Mouse (Mus musculus) Muller cell, postnatal 12 days (primary cell): ENCODE data around the gene Epha4.
A peak's percentile ranks its signal among the peaks of the same experiment; 100 is the strongest.

Experiments
- DNase-seq: peaks from one replicate; pipeline ENCODE4 v3.0.0-alpha.2; 2015; ENCODE audit errors: inconsistent ontology term

Gene Epha4

GRCm38 (mm10) chr1:77446438-77446837 lies 68.5 kb downstream of the Epha4 start:
- DNase-seq: no peak

GRCm38 (mm10) chr1:77444648-77445047 lies 70.2 kb downstream of the Epha4 start:
- DNase-seq: no peak

DNA sequence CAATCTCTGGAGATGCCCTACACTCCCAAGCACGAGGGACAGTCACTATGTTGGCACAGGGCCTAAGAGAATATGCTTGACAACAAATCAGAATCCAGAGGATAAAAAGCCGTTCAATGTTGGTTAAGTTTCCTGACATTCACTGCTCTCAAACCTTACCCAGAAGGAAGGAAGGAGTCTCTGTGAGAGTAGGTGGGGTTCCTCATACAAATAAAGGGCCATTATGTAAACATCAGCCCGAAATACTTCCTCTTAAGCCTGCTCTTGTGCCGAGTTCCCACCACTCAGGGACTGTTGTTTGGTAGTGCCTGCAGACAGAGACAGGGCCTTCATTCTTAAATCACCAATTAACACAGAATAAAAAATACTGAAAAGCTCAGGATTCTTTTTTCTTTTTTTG lies 72.9 kb downstream of the Epha4 start:
- DNase-seq: no peak

DNA sequence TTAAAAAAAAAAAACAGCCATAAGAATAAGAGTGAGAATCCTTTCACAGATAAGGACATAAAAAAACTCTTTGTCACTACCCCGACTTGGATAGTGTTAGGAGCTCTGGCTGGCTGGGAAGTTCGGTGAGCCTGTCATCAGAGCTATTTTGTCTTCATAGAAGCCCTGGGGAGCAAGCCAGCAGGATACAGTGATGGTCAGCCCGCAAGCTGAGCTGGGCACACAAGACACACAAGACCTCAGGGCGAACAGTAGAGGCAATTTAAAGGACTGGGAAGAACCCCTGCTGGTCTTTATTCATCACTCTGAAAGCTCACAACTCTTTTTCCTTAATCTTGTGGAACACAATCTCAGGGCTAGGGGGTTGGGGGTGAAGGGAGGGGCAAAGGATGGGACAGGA lies 73.5 kb downstream of the Epha4 start:
- no peak for DNase-seq

DNA sequence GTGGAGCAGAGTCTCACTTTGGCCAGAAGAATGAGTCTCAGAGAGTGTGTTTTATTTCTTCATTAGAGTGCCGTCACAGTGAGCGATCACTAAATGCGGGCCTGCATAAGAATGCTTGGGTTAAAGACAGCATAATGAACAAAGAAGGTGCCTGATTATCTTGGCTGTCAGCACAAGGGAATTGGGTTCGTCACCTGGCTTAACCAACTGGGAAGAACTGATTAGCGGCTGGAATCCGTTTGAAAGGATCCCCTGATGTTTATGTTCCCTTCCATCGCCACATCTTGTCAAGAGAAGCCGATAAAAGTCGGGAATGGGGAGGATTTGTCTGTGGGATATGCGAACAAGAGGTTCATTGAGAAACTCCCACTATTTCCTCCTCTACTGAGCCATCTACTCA lies 74.4 kb downstream of the Epha4 start:
- no peak for DNase-seq

- DNase-seq: peak; percentile 87
These were observed 75.4 kb downstream of the Epha4 start for GRCm38 (mm10) chr1:77439383-77440074.

DNA sequence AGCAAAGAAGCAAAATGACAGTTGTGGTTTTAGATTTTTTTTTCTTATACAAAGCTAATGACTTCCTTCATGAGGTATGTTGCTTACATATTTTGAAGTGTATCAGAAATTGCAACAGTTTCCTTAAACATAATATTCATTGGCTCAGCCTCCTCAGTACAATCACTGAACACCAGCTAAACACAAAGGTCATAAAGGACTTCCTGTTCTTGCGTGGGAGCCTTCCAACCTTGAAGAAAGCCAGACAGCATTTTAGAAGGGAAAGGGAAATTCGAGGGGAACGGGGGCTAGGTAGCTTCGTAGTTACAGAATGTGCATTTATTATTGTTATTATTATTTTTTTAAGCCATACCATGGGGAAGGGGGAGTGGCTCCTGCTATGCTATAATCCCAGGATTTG lies 76.2 kb downstream of the Epha4 start:
- no peak for DNase-seq

DNA sequence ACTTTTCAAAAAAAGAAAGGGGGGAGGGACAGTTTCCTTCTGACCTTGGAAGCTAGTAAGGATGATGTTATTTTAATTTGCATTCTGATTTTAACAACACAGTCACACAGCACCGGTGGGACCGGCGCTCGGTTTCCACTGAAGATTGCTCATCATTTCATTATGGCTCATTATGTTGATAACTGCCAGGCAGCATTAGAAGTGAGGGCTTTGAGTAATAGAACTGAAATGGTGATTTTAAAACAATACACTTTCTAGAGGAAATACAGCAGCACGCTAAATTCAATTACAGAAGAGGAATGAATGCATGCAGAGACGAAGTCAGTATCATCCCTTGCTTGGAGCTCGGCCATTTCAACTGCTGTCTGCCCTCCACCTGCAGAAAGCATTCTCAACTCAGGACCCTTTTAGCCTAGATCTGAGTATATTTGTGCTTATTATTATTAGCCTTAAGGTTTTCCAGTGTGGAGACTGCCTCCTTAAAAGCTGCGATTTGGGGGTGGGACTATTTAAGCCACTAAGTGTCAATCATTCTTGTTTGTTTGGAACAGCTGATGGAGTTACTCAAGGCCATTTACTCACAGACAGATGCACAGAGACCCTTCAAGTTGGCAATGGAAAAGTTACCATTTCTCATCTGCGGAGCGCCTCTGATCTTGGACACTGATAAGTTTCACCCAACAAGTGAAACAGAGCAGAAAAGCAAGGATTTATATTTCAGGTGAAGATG lies 76.8 kb downstream of the Epha4 start:
- DNase-seq: peak; percentile 76

GRCm38 (mm10) chr1:77435045-77435444 lies 79.8 kb downstream of the Epha4 start:
- no peak for DNase-seq

GRCm38 (mm10) chr1:77433148-77433547 lies 81.7 kb downstream of the Epha4 start:
- no peak for DNase-seq

DNA sequence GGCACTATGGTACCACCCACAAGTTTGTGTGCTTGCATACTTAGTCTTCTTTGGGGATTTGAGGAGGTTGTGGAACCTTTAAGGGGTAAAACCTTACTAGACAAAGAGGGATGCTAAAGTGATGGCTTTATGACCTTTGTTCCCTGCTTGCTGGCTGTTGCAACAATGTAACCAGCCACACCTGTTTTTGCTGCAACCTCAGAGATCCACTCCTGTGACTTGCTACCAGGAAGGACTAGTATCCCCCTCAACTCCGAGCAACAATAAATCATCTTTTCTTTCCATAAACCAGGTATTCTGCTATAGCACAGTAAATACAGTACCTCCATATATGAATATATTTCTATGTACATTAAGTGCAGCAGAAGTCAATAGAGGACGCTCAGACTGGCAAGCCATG lies 82.4 kb downstream of the Epha4 start:
- no peak for DNase-seq

- DNase-seq: peak; percentile 68
These were observed 85.7 kb downstream of the Epha4 start for GRCm38 (mm10) chr1:77429174-77429573.

DNA sequence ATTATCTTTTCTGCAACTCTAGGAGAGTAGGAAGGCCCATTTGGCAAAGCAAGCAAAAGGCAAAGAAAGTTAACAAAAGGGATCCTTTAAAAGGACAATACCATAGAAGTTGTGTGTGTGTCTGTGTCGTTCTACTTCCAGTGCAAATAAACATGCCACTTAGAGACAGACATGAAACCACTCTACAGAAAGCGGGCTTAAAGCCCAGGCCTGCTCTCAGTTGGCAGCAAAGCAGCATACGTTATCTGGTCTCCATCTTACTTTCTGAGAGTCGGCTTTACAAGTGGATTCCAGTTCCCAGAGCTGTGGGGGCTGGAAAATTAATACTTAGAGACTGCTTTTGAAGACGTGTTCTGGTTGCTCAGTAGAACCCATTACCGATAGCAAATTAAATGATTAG lies 87.9 kb downstream of the Epha4 start:
- no peak for DNase-seq

GRCm38 (mm10) chr1:77425171-77425570 lies 89.7 kb downstream of the Epha4 start:
- no peak for DNase-seq

GRCm38 (mm10) chr1:77421081-77421480 lies 93.8 kb downstream of the Epha4 start:
- no peak for DNase-seq

- DNase-seq: no peak
These were observed 94.5 kb downstream of the Epha4 start for GRCm38 (mm10) chr1:77420348-77420747.

DNA sequence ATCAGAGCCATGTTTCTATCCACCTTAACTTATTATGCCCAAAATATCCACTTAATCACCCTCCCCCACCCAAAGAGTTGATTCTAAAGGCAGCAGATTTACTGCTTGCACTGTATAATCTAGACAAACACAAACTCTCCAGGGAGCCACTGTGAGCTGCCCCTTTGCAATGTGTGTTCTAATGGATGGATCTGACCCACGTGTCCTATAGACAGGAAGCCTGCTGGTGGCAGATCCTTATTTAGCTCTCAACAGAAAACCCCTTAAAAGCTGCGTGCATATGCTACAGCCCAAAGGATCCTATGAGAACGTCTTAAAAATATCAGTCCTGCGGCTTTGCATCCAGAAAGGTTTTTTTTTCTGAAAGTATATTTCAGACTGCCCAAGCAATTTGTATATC lies 98.0 kb downstream of the Epha4 start:
- no peak for DNase-seq

DNA sequence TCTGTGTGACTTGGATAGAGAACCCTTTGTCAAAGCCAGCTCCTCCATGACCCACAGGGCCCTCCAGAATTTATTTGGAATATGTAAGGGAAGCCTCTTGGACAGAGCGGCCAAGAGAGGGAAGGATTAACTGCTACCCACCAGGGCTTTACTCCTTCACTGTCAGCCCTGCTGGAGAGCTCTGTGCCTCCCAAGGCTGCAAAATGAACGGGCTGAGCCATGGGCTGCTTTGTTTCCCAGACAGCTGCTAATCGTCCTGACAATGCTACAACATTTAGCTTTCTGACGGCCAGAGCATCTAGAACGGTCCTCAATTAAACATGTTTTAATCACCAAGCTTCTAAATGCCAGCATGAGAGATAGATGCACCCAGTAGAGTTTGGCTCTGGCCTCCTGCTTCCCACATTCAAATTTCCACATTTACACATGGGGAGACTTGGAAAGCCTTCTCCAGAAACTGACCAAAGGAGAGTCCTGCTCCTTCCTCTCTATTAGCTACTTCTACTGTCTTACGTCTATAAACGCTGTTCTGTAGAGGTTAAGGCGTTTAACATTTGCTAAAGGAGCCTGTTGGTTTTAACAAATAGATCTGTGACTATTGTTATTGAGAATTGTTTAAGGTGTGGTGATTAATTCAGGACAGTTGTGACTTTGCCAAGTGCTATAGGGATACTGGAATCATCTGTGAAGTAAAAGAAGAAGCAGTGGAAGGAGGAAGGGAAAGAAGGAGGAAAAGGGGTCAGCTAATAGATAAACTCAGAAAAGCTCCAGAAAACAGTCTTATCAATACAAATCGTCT lies 101.8 kb downstream of the Epha4 start:
- no peak for DNase-seq

- DNase-seq: no peak
These were observed 102.6 kb downstream of the Epha4 start for GRCm38 (mm10) chr1:77412285-77412684.

GRCm38 (mm10) chr1:77411222-77411621 lies 103.7 kb downstream of the Epha4 start:
- no peak for DNase-seq

DNA sequence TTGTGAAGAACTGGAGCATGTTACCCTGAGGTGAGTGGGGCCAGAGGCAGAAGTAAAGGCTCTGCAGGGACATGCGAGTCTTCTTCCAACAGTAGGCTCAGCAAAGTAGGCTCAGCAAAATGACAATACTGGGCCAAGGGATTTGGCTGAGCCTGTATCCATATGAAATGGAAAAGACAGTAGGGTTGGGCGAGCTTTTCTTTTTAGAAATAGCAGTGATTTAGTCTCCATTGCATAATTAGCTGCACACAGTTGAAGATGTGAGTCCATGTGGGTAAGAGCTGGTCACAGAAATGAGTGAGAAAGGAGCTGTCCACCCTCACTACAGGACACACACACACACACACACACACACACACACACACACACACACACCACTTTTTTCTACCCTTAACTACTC lies 104.2 kb downstream of the Epha4 start:
- no peak for DNase-seq

GRCm38 (mm10) chr1:77410153-77410552 lies 104.7 kb downstream of the Epha4 start:
- peak; percentile 99 for DNase-seq

DNA sequence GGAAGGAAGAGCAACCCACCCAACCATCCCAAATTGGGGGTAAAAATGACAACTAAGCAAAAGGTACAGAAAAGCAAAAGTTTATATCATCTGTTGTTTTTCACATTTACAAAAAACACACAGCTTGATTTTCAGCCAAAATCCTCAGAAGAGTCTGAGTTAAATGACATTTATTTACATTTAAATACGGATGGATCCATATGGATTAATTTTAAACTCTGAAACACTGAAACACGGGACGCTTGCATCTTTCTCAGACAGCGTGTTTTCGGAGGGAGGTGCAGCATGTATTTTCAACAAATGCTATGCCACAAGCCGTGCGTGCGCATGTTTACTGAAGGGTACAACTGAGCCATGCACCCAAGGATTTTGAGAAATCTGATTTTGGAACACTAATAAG lies 105.4 kb downstream of the Epha4 start:
- DNase-seq: no peak
